Mouse (Mus musculus): ENCODE measurements around the gene Catip. TPM values are rescaled to one million over a fixed set of nuclear protein-coding genes. Genes with fewer than 3 reads are reported as not detected.

Gene Catip
- polyA plus RNA-seq, 1 experiment from 2014 or later, result 1.1 TPM

- no peak for ATAC-seq (ENCODE audit: borderline replicate concordance, extremely low read depth, low FRiP score, low TSS enrichment)
- Histone ChIP-seq H3K9me3 (no peaks in the 10 kb centered on the region), H3K27ac (no peak overlapping the region), H3K4me3 (no peak overlapping the region), H3K27me3 (no peaks in the 10 kb centered on the region), H3K9ac (no peak overlapping the region), H3K36me3 (no peaks in the 10 kb centered on the region), H3K4me1 (no peaks in the 10 kb centered on the region), H3K4me2 (no peak overlapping the region)
- WGBS, result 56% methylated on average over 2 of the region's 2 CpGs
These were observed 49.9 kb downstream of the Catip start for GRCm38 (mm10) chr1:74411753-74412325.

- ATAC-seq (ENCODE audit: borderline replicate concordance, extremely low read depth, low FRiP score, low TSS enrichment), result no peak
- H3K27ac ChIP-seq, result no peak overlapping the region
- no peaks in the 10 kb centered on the region for H3K27me3 ChIP-seq
- no peaks in the 10 kb centered on the region for H3K4me1 ChIP-seq
- H3K4me3 ChIP-seq, result no peak overlapping the region
- no peak overlapping the region for H3K4me2 ChIP-seq
- H3K36me3 ChIP-seq, result no peaks in the 10 kb centered on the region
- H3K9ac ChIP-seq, result no peak overlapping the region
- H3K9me3 ChIP-seq, result no peaks in the 10 kb centered on the region
- 71% methylated on average over 8 of the region's 8 CpGs for WGBS
These were observed 50.8 kb downstream of the Catip start for GRCm38 (mm10) chr1:74412711-74413110.

DNA sequence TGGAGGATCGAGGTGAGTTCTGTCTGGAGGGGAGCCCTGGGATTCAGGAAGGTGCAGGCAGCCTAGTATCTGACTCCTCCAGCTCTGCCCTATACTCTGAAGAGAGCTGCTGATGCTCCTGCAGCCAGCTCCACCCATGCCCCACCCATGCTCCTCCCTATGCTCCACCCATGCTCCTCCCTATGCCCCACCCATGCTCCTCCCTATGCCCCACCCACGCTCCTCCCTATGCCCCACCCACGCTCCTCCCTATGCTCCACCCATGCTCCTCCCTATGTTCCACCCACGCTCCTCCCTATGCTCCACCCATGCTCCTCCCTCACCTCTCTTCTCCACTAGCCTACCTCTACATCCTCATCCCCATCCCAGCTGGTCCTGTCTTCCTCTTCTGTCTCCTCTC is 53.2 kb downstream of the Catip start:
- no peak overlapping the region for H3K27ac ChIP-seq
- H3K27me3 ChIP-seq, result no peaks in the 10 kb centered on the region
- 0 out of 2 replicates have a peak, but pooled peaks have one; percentile 46 for ATAC-seq (ENCODE audit: borderline replicate concordance, extremely low read depth, low FRiP score, low TSS enrichment)
- no peaks in the 10 kb centered on the region for H3K4me1 ChIP-seq
- no peak overlapping the region for H3K4me3 ChIP-seq
- H3K9ac ChIP-seq, result no peak overlapping the region
- WGBS, result 46% methylated on average over 3 of the region's 4 CpGs
- no peak overlapping the region for H3K4me2 ChIP-seq
- no peaks in the 10 kb centered on the region for H3K9me3 ChIP-seq
- no peaks in the 10 kb centered on the region for H3K36me3 ChIP-seq

MicroRNAs encoded within 50 kb of the gene (microRNA counts, 519-probe panel; counts per million panel counts)
- 2,877 counts per million, percentile 75 among the panel's probes with 10 or more counts for microRNA mmu-miR-26b

Small RNA genes within 50 kb of the gene (microRNA-seq; reads per million reads assigned to microRNA genes)
- gene Mir26b, result 34,798 reads per million, percentile 98 among the genes with 10 or more reads in this experiment

Other genes starting within 250 kb of the Catip start
- 104 and 130 TPM in 2 replicates for gene Tns1, start 237.7 kb upstream of the Catip start, polyA plus RNA-seq (2015; fragmentation: Nextera tagmentation; extraction: Ambion mirVana)
- 0.35 and 0.41 TPM in 2 replicates for gene Rufy4, start 236.6 kb upstream of the Catip start, polyA plus RNA-seq (2015; fragmentation: Nextera tagmentation; extraction: Ambion mirVana)
- gene Cxcr2, start 208.1 kb upstream of the Catip start, polyA plus RNA-seq (2015; fragmentation: Nextera tagmentation; extraction: Ambion mirVana), result 0.05 and 0.12 TPM in 2 replicates
- not detected in 2 replicates for gene Cxcr1, start 167.5 kb upstream of the Catip start, polyA plus RNA-seq (2015; fragmentation: Nextera tagmentation; extraction: Ambion mirVana)
- gene Arpc2, start 126.0 kb upstream of the Catip start, polyA plus RNA-seq (2015; fragmentation: Nextera tagmentation; extraction: Ambion mirVana), result 429 and 448 TPM in 2 replicates
- gene Gpbar1, start 83.6 kb upstream of the Catip start, polyA plus RNA-seq (2015; fragmentation: Nextera tagmentation; extraction: Ambion mirVana), result 0.19 TPM in 1 of 2 replicates, not detected in the other
- 248 and 261 TPM in 2 replicates for gene Aamp, start 77.4 kb upstream of the Catip start, polyA plus RNA-seq (2015; fragmentation: Nextera tagmentation; extraction: Ambion mirVana)
- 103 and 106 TPM in 2 replicates for gene Pnkd, start 77.2 kb upstream of the Catip start, polyA plus RNA-seq (2015; fragmentation: Nextera tagmentation; extraction: Ambion mirVana)
- gene Tmbim1, start 56.5 kb upstream of the Catip start, polyA plus RNA-seq (2015; fragmentation: Nextera tagmentation; extraction: Ambion mirVana), result 38.0 and 44.4 TPM in 2 replicates
- 4.5 and 4.6 TPM in 2 replicates for gene Slc11a1, start 13.1 kb downstream of the Catip start, polyA plus RNA-seq (2015; fragmentation: Nextera tagmentation; extraction: Ambion mirVana)
- 93.0 and 96.0 TPM in 2 replicates for gene Ctdsp1, start 29.4 kb downstream of the Catip start, polyA plus RNA-seq (2015; fragmentation: Nextera tagmentation; extraction: Ambion mirVana)
- gene Vil1, start 47.3 kb downstream of the Catip start, polyA plus RNA-seq (2015; fragmentation: Nextera tagmentation; extraction: Ambion mirVana), result 0.34 and 0.40 TPM in 2 replicates
- gene Cnot9, start 143.9 kb downstream of the Catip start, polyA plus RNA-seq (2015; fragmentation: Nextera tagmentation; extraction: Ambion mirVana), result 66.9 and 69.5 TPM in 2 replicates
- 0.68 and 0.80 TPM in 2 replicates for gene Plcd4, start 180.8 kb downstream of the Catip start, polyA plus RNA-seq (2015; fragmentation: Nextera tagmentation; extraction: Ambion mirVana)
- 30.9 and 31.0 TPM in 2 replicates for gene Usp37, start 182.2 kb downstream of the Catip start, polyA plus RNA-seq (2015; fragmentation: Nextera tagmentation; extraction: Ambion mirVana)
- 6.5 and 6.9 TPM in 2 replicates for gene Zfp142, start 226.1 kb downstream of the Catip start, polyA plus RNA-seq (2015; fragmentation: Nextera tagmentation; extraction: Ambion mirVana)
- 18.4 and 20.0 TPM in 2 replicates for gene Bcs1l, start 226.2 kb downstream of the Catip start, polyA plus RNA-seq (2015; fragmentation: Nextera tagmentation; extraction: Ambion mirVana)
- gene Rnf25, start 239.3 kb downstream of the Catip start, polyA plus RNA-seq (2015; fragmentation: Nextera tagmentation; extraction: Ambion mirVana), result 32.4 and 33.7 TPM in 2 replicates
- gene Stk36, start 239.3 kb downstream of the Catip start, polyA plus RNA-seq (2015; fragmentation: Nextera tagmentation; extraction: Ambion mirVana), result 7.8 and 8.9 TPM in 2 replicates

Data from lung, embryonic 15.5 days (tissue).